Mouse (Mus musculus) heart, adult 2 months (tissue): ENCODE data around the gene Tulp2.

ENCODE experiments used
- CTCF ChIP-seq: fragments of 200-600 bp; IDR thresholded peaks from 2 replicates; pipeline ENCODE4 v1.8.1; 2022; ENCODE audit warnings: antibody characterized with exemption, mild to moderate bottlenecking, moderate library complexity
- EP300 ChIP-seq: fragments of 200-500 bp; IDR thresholded peaks from 2 replicates; pipeline ENCODE4 v1.6.1; 2011; ENCODE audit warnings: low read depth, low read length, control low read depth; ENCODE audit not compliant: insufficient read depth
- POLR2A ChIP-seq: fragments of 200-500 bp; IDR thresholded peaks from 2 replicates; pipeline ENCODE4 v1.6.1; 2011; ENCODE audit warnings: mild to moderate bottlenecking, low read depth, low read length, control low read depth; ENCODE audit not compliant: insufficient read depth

DNA sequence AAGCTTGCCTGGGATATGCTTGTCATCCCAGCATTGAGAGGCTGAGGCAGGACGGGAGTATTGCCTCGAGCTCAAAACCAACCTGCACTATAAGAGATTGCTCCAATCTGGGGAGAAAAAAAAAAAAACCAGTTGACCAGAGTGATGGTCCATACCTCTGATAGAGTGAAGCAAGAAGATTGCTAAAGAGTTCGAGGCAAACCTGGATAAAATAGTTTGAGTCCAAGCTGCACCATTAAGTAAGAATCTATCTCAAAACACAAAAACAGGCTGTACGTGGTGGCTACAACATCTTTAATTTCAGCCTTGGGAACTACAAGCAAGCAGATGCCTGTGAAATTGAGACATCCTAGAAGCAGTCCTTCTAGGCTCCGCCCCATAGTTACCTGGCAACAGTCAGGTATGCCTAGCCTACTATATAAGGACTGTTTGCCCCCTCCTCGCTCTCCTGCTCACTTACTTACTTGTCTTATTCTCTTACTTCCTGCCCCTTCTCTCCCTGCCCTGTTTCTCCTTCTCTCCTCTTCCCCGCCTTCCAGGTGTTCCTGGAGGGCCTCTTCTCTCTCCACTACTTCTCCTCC is 14.5 kb upstream of the Tulp2 start:
- TF ChIP-seq POLR2A (no peak), EP300 (no peak), CTCF (no peak)
